Mouse (Mus musculus): ENCODE data around the gene Anks1b. TPM values are rescaled to one million over a fixed set of nuclear protein-coding genes. Genes with fewer than 3 reads are reported as not detected.

Gene Anks1b
- polyA plus RNA-seq, 1 experiment from 2014 or later, result 9.7 TPM

DNA sequence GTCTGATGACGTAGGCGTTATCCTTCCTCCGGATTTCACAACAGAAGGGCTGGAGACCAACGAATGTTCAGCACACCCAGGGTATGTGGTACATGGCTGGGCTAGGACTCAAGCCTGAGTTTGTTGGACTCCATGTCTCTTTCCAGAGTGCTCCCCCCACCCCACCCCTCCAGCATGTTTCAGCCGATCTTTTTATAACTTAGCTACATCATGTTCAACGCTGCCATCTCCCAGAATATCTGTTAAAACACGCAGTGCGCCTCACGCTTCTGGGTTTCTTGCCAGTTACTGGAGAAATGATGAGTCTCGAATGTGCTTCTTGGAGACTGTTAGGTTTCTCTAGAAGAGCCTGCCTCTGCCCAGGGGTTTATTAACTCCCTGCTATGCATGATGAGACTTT lies 831.3 kb downstream of the Anks1b start:
- no peak for ATAC-seq (ENCODE audit: insufficient read depth, low FRiP score, low TSS enrichment)
- 92% methylated on average over 10 of the region's 10 CpGs for WGBS
- DNase-seq (ENCODE audit: low spot score), result no peak

GRCm38 (mm10) chr10:90708822-90709601 lies 835.7 kb downstream of the Anks1b start:
- no peak overlapping the region; the same call in 1 of the 2 replicates for H3K27ac ChIP-seq (ENCODE audit: low read depth, low read length)
- no peaks in the 10 kb centered on the region for H3K9me3 ChIP-seq (ENCODE audit: control insufficient read depth, low read length)
- no peak overlapping the region for H3K9ac ChIP-seq (ENCODE audit: low read length)
- H3K27me3 ChIP-seq (ENCODE audit: control insufficient read depth, insufficient read depth, low read length), result no peaks in the 10 kb centered on the region
- no peaks in the 10 kb centered on the region for H3K36me3 ChIP-seq (ENCODE audit: control insufficient read depth, insufficient read depth, low read length)
- no peaks in the 10 kb centered on the region for H3K4me1 ChIP-seq (ENCODE audit: control insufficient read depth, insufficient read depth, low read length)
- H3K4me2 ChIP-seq (ENCODE audit: low read depth), result no peak overlapping the region
- ATAC-seq (ENCODE audit: insufficient read depth, low FRiP score, low TSS enrichment) (peak; percentile 49; the same call in 1 of the 2 replicates), DNase-seq (ENCODE audit: low spot score) (no peak)
- 66% methylated on average over 11 of the region's 11 CpGs for WGBS
- H3K4me3 ChIP-seq (ENCODE audit: low read depth, low read length), result no peak overlapping the region

More for the DNA sequence above, 831.3 kb downstream of the Anks1b start:
- Histone ChIP-seq H3K27me3 (ENCODE audit: control insufficient read depth, insufficient read depth, low read length) (no peaks in the 10 kb centered on the region), H3K4me3 (ENCODE audit: low read depth, low read length) (no peak overlapping the region), H3K9me3 (ENCODE audit: control insufficient read depth, low read length) (no peaks in the 10 kb centered on the region), H3K4me2 (ENCODE audit: low read depth) (no peak overlapping the region), H3K36me3 (ENCODE audit: control insufficient read depth, insufficient read depth, low read length) (no peaks in the 10 kb centered on the region), H3K9ac (ENCODE audit: low read length) (no peak overlapping the region), H3K4me1 (ENCODE audit: control insufficient read depth, insufficient read depth, low read length) (no peaks in the 10 kb centered on the region), H3K27ac (ENCODE audit: low read depth, low read length) (no peak overlapping the region)

- no peaks in the 10 kb centered on the region for H3K36me3 ChIP-seq (ENCODE audit: control insufficient read depth, insufficient read depth, low read length)
- H3K27ac ChIP-seq (ENCODE audit: low read depth, low read length), result no peak overlapping the region
- H3K4me2 ChIP-seq (ENCODE audit: low read depth), result no peak overlapping the region
- peak; percentile 79; the same call in 1 of the 2 replicates for ATAC-seq (ENCODE audit: insufficient read depth, low FRiP score, low TSS enrichment)
- no peak overlapping the region for H3K9ac ChIP-seq (ENCODE audit: low read length)
- 19% methylated on average over 5 of the region's 5 CpGs for WGBS
- H3K9me3 ChIP-seq (ENCODE audit: control insufficient read depth, low read length), result no peaks in the 10 kb centered on the region
- no peak overlapping the region for H3K4me3 ChIP-seq (ENCODE audit: low read depth, low read length)
- no peaks in the 10 kb centered on the region for H3K27me3 ChIP-seq (ENCODE audit: control insufficient read depth, insufficient read depth, low read length)
- H3K4me1 ChIP-seq (ENCODE audit: control insufficient read depth, insufficient read depth, low read length), result no peaks in the 10 kb centered on the region
- no peak for DNase-seq (ENCODE audit: low spot score)
Measured at GRCm38 (mm10) chr10:90709602-90709931, 836.3 kb downstream of the Anks1b start.

DNA sequence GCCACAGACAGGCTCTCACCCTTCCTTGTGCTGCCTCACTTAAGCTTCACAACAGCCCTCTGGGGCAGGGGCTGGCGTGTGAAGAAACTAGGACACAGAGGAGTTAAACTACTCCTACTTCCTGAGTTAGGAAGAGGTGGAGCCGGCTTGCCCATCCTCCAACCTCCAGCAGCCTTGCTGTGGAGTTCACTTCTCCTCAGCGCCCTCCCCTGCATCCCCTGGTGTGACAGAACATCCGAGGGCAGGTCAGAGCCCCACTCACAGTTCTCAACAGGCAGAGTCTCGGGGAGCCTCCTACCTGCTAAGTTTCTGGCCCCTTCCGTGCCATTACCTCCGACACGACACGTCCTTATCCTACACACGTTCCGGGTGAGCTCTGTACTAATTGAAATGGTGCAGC lies 844.7 kb downstream of the Anks1b start:
- Histone ChIP-seq H3K27me3 (ENCODE audit: control insufficient read depth, insufficient read depth, low read length) (no peaks in the 10 kb centered on the region), H3K36me3 (ENCODE audit: control insufficient read depth, insufficient read depth, low read length) (no peaks in the 10 kb centered on the region), H3K27ac (ENCODE audit: low read depth, low read length) (no peak overlapping the region), H3K4me3 (ENCODE audit: low read depth, low read length) (no peak overlapping the region), H3K9ac (ENCODE audit: low read length) (no peak overlapping the region), H3K9me3 (ENCODE audit: control insufficient read depth, low read length) (no peaks in the 10 kb centered on the region), H3K4me2 (ENCODE audit: low read depth) (no peak overlapping the region), H3K4me1 (ENCODE audit: control insufficient read depth, insufficient read depth, low read length) (no peaks in the 10 kb centered on the region)
- 52% methylated on average over 11 of the region's 11 CpGs for WGBS
- DNase-seq (ENCODE audit: low spot score) (no peak), ATAC-seq (ENCODE audit: insufficient read depth, low FRiP score, low TSS enrichment) (no peak)

- Histone ChIP-seq H3K36me3 (ENCODE audit: control insufficient read depth, insufficient read depth, low read length) (no peaks in the 10 kb centered on the region), H3K27me3 (ENCODE audit: control insufficient read depth, insufficient read depth, low read length) (no peaks in the 10 kb centered on the region), H3K9ac (ENCODE audit: low read length) (no peak overlapping the region), H3K9me3 (ENCODE audit: control insufficient read depth, low read length) (no peaks in the 10 kb centered on the region), H3K4me1 (ENCODE audit: control insufficient read depth, insufficient read depth, low read length) (no peaks in the 10 kb centered on the region), H3K4me3 (ENCODE audit: low read depth, low read length) (no peak overlapping the region), H3K27ac (ENCODE audit: low read depth, low read length) (no peak overlapping the region), H3K4me2 (ENCODE audit: low read depth) (no peak overlapping the region)
- 93% methylated on average over 8 of the region's 9 CpGs for WGBS
- no peak for ATAC-seq (ENCODE audit: insufficient read depth, low FRiP score, low TSS enrichment)
- no peak for DNase-seq (ENCODE audit: low spot score)
Measured at GRCm38 (mm10) chr10:90718684-90719083, 845.4 kb downstream of the Anks1b start.

- ATAC-seq (ENCODE audit: insufficient read depth, low FRiP score, low TSS enrichment), result no peak
- no peak overlapping the region for H3K27ac ChIP-seq (ENCODE audit: low read depth, low read length)
- no peak for DNase-seq (ENCODE audit: low spot score)
- H3K27me3 ChIP-seq (ENCODE audit: control insufficient read depth, insufficient read depth, low read length), result no peaks in the 10 kb centered on the region
- H3K9me3 ChIP-seq (ENCODE audit: control insufficient read depth, low read length), result no peaks in the 10 kb centered on the region
- WGBS, result 43% methylated on average over 4 of the region's 4 CpGs
- no peak overlapping the region for H3K4me3 ChIP-seq (ENCODE audit: low read depth, low read length)
- no peak overlapping the region for H3K9ac ChIP-seq (ENCODE audit: low read length)
- no peaks in the 10 kb centered on the region for H3K4me1 ChIP-seq (ENCODE audit: control insufficient read depth, insufficient read depth, low read length)
- H3K36me3 ChIP-seq (ENCODE audit: control insufficient read depth, insufficient read depth, low read length), result no peaks in the 10 kb centered on the region
- H3K4me2 ChIP-seq (ENCODE audit: low read depth), result no peak overlapping the region
Measured at GRCm38 (mm10) chr10:90719996-90720395, 846.7 kb downstream of the Anks1b start.

DNA sequence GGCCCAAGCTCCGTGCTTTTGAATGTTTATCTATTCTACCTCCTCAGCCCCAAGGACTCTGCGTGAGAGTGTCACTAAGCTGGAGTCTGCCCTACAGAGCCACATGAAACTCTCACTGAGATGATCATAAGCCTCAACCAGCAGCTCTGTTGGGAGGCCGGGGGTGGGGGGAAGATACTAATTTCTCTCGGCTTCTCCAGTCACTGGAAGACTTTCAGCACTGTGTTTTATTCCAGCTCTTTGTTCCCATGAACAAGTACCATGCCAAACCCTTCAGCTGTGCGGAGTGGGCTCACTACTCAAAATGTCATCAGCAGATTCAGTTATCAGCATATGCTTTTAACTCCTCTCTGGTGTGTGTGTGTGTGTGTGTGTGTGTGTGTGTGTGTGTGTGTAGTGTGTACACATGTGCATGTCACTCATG lies 849.8 kb downstream of the Anks1b start:
- no peaks in the 10 kb centered on the region for H3K36me3 ChIP-seq (ENCODE audit: control insufficient read depth, insufficient read depth, low read length)
- H3K9ac ChIP-seq (ENCODE audit: low read length), result no peak overlapping the region
- H3K9me3 ChIP-seq (ENCODE audit: control insufficient read depth, low read length), result no peaks in the 10 kb centered on the region
- H3K4me3 ChIP-seq (ENCODE audit: low read depth, low read length), result no peak overlapping the region
- no peak for ATAC-seq (ENCODE audit: insufficient read depth, low FRiP score, low TSS enrichment)
- H3K27me3 ChIP-seq (ENCODE audit: control insufficient read depth, insufficient read depth, low read length), result no peaks in the 10 kb centered on the region
- no peak overlapping the region for H3K27ac ChIP-seq (ENCODE audit: low read depth, low read length)
- H3K4me2 ChIP-seq (ENCODE audit: low read depth), result no peak overlapping the region
- DNase-seq (ENCODE audit: low spot score), result no peak
- no peaks in the 10 kb centered on the region for H3K4me1 ChIP-seq (ENCODE audit: control insufficient read depth, insufficient read depth, low read length)
- WGBS, result 83% methylated on average over 5 of the region's 5 CpGs

GRCm38 (mm10) chr10:90723941-90724341 lies 850.6 kb downstream of the Anks1b start:
- H3K27ac ChIP-seq (ENCODE audit: low read depth, low read length), result no peak overlapping the region
- no peaks in the 10 kb centered on the region for H3K4me1 ChIP-seq (ENCODE audit: control insufficient read depth, insufficient read depth, low read length)
- WGBS, result 90% methylated on average over 13 of the region's 13 CpGs
- no peak overlapping the region for H3K4me2 ChIP-seq (ENCODE audit: low read depth)
- no peaks in the 10 kb centered on the region for H3K9me3 ChIP-seq (ENCODE audit: control insufficient read depth, low read length)
- H3K9ac ChIP-seq (ENCODE audit: low read length), result no peak overlapping the region
- H3K36me3 ChIP-seq (ENCODE audit: control insufficient read depth, insufficient read depth, low read length), result no peaks in the 10 kb centered on the region
- no peaks in the 10 kb centered on the region for H3K27me3 ChIP-seq (ENCODE audit: control insufficient read depth, insufficient read depth, low read length)
- H3K4me3 ChIP-seq (ENCODE audit: low read depth, low read length), result no peak overlapping the region
- ATAC-seq (ENCODE audit: insufficient read depth, low FRiP score, low TSS enrichment), result no peak
- DNase-seq (ENCODE audit: low spot score), result no peak

GRCm38 (mm10) chr10:90724931-90725330 lies 851.6 kb downstream of the Anks1b start:
- H3K27me3 ChIP-seq (ENCODE audit: control insufficient read depth, insufficient read depth, low read length), result no peaks in the 10 kb centered on the region
- no peaks in the 10 kb centered on the region for H3K4me1 ChIP-seq (ENCODE audit: control insufficient read depth, insufficient read depth, low read length)
- ATAC-seq (ENCODE audit: insufficient read depth, low FRiP score, low TSS enrichment) (no peak), DNase-seq (ENCODE audit: low spot score) (no peak)
- no peaks in the 10 kb centered on the region for H3K36me3 ChIP-seq (ENCODE audit: control insufficient read depth, insufficient read depth, low read length)
- H3K9me3 ChIP-seq (ENCODE audit: control insufficient read depth, low read length), result no peaks in the 10 kb centered on the region
- no peak overlapping the region for H3K4me3 ChIP-seq (ENCODE audit: low read depth, low read length)
- no peak overlapping the region for H3K9ac ChIP-seq (ENCODE audit: low read length)
- H3K27ac ChIP-seq (ENCODE audit: low read depth, low read length), result no peak overlapping the region
- no peak overlapping the region for H3K4me2 ChIP-seq (ENCODE audit: low read depth)
- WGBS, result 83% methylated on average over 1 of the region's 1 CpGs

All from neural tube, embryonic 11.5 days (tissue).